Mouse (Mus musculus): ENCODE data around the gene Agbl4. TPM values are rescaled to one million over a fixed set of nuclear protein-coding genes. Genes with fewer than 3 reads are reported as not detected.

The Agbl4 gene
- total and polyA plus RNA-seq, 3 experiments = not detected

DNA sequence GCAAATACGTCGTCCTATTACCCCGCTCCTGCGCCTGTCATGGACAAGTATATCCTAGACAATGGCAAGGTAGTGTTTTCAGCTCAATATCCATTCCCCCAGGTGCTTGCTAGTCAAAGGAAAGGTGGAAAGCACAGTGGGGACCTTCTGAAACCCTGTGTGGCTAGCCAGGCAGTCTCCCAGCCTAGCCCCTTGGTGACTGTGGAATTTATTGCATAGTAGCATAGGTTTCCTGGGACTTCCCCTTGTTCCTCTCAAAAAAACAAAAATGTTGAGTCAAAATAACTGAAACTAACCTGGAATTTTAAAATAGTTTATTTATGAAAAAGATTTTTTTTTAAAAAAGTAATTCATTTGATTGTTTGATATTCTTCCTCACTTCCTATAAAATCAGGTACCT lies 1051.1 kb downstream of the Agbl4 start:
- Histone ChIP-seq H3K27me3 (replicated peaks) (no peaks in the 10 kb centered on the region), H3K4me1 (ENCODE audit: control insufficient read depth in 1 of 2, insufficient read depth in 2 of 2) (peaks cover 56 to 75% of the 10 kb centered on the region in 2 experiments), H3K36me3 (replicated peaks in 1 of 2; ENCODE audit: control insufficient read depth in 1 of 2, insufficient read depth in 1 of 2, low read length in 1 of 2) (peaks cover 23 to 56% of the 10 kb centered on the region in 2 experiments), H3K4me2 (ENCODE audit: insufficient read depth, low read depth, poor library complexity, severe bottlenecking) (peak overlapping the region; percentile 69), H3K4me3 (replicated peaks in 1 of 3; ENCODE audit: low read depth in 2 of 3, low read length in 2 of 3, poor library complexity in 1 of 3) (no peak overlapping the region), H3K9ac (ENCODE audit: insufficient read depth, low read depth) (no peak overlapping the region), H3K9me3 (replicated peaks; ENCODE audit: low read length) (no peaks in the 10 kb centered on the region), H3K79me2 (replicated peaks; ENCODE audit: control insufficient read depth, extremely low read depth, insufficient read depth, poor library complexity, severe bottlenecking) (peaks cover 8% of the 10 kb centered on the region), H3K27ac (ENCODE audit: insufficient read depth, low read depth) (peak overlapping the region; percentile 70; the same call in 1 of the 2 replicates)
- dilution Hi-C loops (cut with MboI; ENCODE audit: extremely low pct_ligation_motif_present, extremely low pct_unique_long_range_greater_than_20kb, low sequenced_read_pairs) = no loop called here
- in situ Hi-C loops (cut with MboI; ENCODE audit: low pct_ligation_motif_present, low pct_unique_long_range_greater_than_20kb, low sequenced_read_pairs) = no loop called here
- no peak for DNase-seq (ENCODE audit: extremely low read depth)
- no peak for TF ChIP-seq ZC3H11A (IDR thresholded peaks at IDR 0.05; ENCODE audit: low read depth, low read length)
- 0 out of 2 replicates have a peak, but pooled peaks have one; percentile 28 for TF ChIP-seq SIN3A (IDR thresholded peaks at IDR 0.05; ENCODE audit: low read length)
- TF ChIP-seq UBTF (IDR thresholded peaks at IDR 0.05; ENCODE audit: low read depth, low read length) = no peak
- peak; percentile 36; the same call in 1 of the 2 replicates for TF ChIP-seq CHD2 (IDR thresholded peaks at IDR 0.05; ENCODE audit: low read length)
- TF ChIP-seq HCFC1 (IDR thresholded peaks at IDR 0.05; ENCODE audit: low read depth, low read length) = no peak
- TF ChIP-seq ZMIZ1 (IDR thresholded peaks at IDR 0.05; ENCODE audit: low read depth, low read length) = no peak
- no peak for TF ChIP-seq CTCF (conservative IDR thresholded peaks at IDR 0.05 in 1 of 2, IDR thresholded peaks at IDR 0.05 in 1 of 2; ENCODE audit: low read depth in 2 of 2, low read length in 2 of 2)
- TF ChIP-seq IRF4 (IDR thresholded peaks at IDR 0.05; ENCODE audit: low read depth, low read length) = peak; percentile 79
- no peak for TF ChIP-seq POLR2AphosphoS2 (IDR thresholded peaks at IDR 0.05; ENCODE audit: low read depth, low read length)
- TF ChIP-seq NELFE (IDR thresholded peaks at IDR 0.05; ENCODE audit: low read depth, low read length) = no peak
- peak; percentile 69; the same call in 1 of the 2 replicates for TF ChIP-seq MEF2A (IDR thresholded peaks at IDR 0.05; ENCODE audit: borderline replicate concordance, low read depth, low read length)
- TF ChIP-seq KAT2A (IDR thresholded peaks at IDR 0.05; ENCODE audit: insufficient replicate concordance, low read length) = no peak
- TF ChIP-seq MAZ (IDR thresholded peaks at IDR 0.05; ENCODE audit: low read depth, low read length) = no peak
- TF ChIP-seq EP300 (IDR thresholded peaks at IDR 0.05; ENCODE audit: low read length) = peak; percentile 73
- TF ChIP-seq ZKSCAN1 (IDR thresholded peaks at IDR 0.05; ENCODE audit: borderline replicate concordance, low read depth, low read length) = no peak
- TF ChIP-seq MAX (IDR thresholded peaks at IDR 0.05; ENCODE audit: low read length) = no peak
- no peak for TF ChIP-seq MXI1 (IDR thresholded peaks at IDR 0.05; ENCODE audit: low read depth, low read length)
- 0 out of 2 replicates have a peak, but pooled peaks have one; percentile 3 for TF ChIP-seq MAFK (IDR thresholded peaks at IDR 0.05; ENCODE audit: insufficient replicate concordance, low read length)
- TF ChIP-seq ZNF384 (IDR thresholded peaks at IDR 0.05; ENCODE audit: low read depth, low read length) = peak; percentile 83
- no peak for TF ChIP-seq TBP (conservative IDR thresholded peaks at IDR 0.05; ENCODE audit: low read depth, low read length)
- peak; percentile 74 for TF ChIP-seq TCF12 (IDR thresholded peaks at IDR 0.05; ENCODE audit: low read depth, low read length)
- TF ChIP-seq E2F4 (IDR thresholded peaks at IDR 0.05; ENCODE audit: insufficient replicate concordance, low read depth, low read length) = no peak
- no peak for TF ChIP-seq GABPA (IDR thresholded peaks at IDR 0.05; ENCODE audit: insufficient replicate concordance, low read depth, low read length)
- no peak; the same call in 1 of the 2 replicates for TF ChIP-seq RCOR1 (conservative IDR thresholded peaks at IDR 0.05; ENCODE audit: low read depth, low read length)
- peak; percentile 41; the same call in 1 of the 2 replicates for TF ChIP-seq BHLHE40 (IDR thresholded peaks at IDR 0.05; ENCODE audit: low read depth, low read length)
- TF ChIP-seq JUN (IDR thresholded peaks at IDR 0.05; ENCODE audit: insufficient read depth, low read depth, low read length) = no peak
- no peak for TF ChIP-seq PAX5 (IDR thresholded peaks at IDR 0.05; ENCODE audit: low read length)
- no peak for TF ChIP-seq NRF1 (IDR thresholded peaks at IDR 0.05; ENCODE audit: low read depth, low read length)
- no peak for TF ChIP-seq JUND (conservative IDR thresholded peaks at IDR 0.05; ENCODE audit: low read depth, low read length)
- TF ChIP-seq POLR2A (IDR thresholded peaks at IDR 0.05; ENCODE audit: low read depth, low read length) = no peak; the same call in 1 of the 2 replicates
- no peak for TF ChIP-seq USF2 (conservative IDR thresholded peaks at IDR 0.05; ENCODE audit: low read depth, low read length)
- no peak for TF ChIP-seq USF1 (IDR thresholded peaks at IDR 0.05; ENCODE audit: low read depth, low read length)
- peak; percentile 64 for TF ChIP-seq ETS1 (conservative IDR thresholded peaks at IDR 0.05; ENCODE audit: low read depth, low read length)
- no peak for TF ChIP-seq MYC (IDR thresholded peaks at IDR 0.05; ENCODE audit: low read depth, low read length)
- TF ChIP-seq SMC3 (IDR thresholded peaks at IDR 0.05; ENCODE audit: low read depth, low read length) = peak; percentile 6; the same call in 1 of the 2 replicates
- no peak for TF ChIP-seq CHD1 (IDR thresholded peaks at IDR 0.05; ENCODE audit: low read depth, low read length)
- no peak; the same call in 1 of the 2 replicates for TF ChIP-seq RAD21 (IDR thresholded peaks at IDR 0.05; ENCODE audit: low read depth, low read length)
- TF ChIP-seq ELF1 (IDR thresholded peaks at IDR 0.05; ENCODE audit: low read depth, low read length) = no peak
